13 mouse cellular contexts compared by ENCODE assay signal in genomic region chr4:115943669-115944314, GRCm38 (mm10). TPM values are rescaled to one million over a fixed set of nuclear protein-coding genes. Genes with fewer than 3 reads are reported as not detected.
DNase-seq lines count a peak whose midpoint lies in the region; ATAC-seq and TF ChIP-seq lines count a peak whose summit lies in the region.
"Had no signal": no experiment of that assay in that cellular context is flagged by ENCODE, and none has a peak within 500 bp of the region (broad histone marks: within the 10 kb centered on the region; RNA-seq: fewer than 3 reads in every experiment).

No protein-coding gene starts in this region.

- DNase-seq in heart, adult 18-20 months = no peak
- DNase-seq in embryo, embryonic 10.5 days (ENCODE audit: low spot score) = peak; percentile 57
- DNase-seq in forebrain, postnatal 0 days = no peak
- DNase-seq in midbrain, embryonic 11.5 days (ENCODE audit: low spot score, missing footprints) = peak; percentile 93
- no peak for DNase-seq in cerebellum, adult 18-20 months
- no peak for DNase-seq in urinary bladder, adult 18-20 months (ENCODE audit: low spot score in 2 of 2)
- no peak for DNase-seq in cerebellum, postnatal 10 days
- DNase-seq: gastrocnemius, postnatal 14 days; kidney, adult 8-10 months had no signal

- H3K9ac ChIP-seq in heart, embryonic 11.5 days (ENCODE audit: low read depth, low read length) = no peak overlapping the region
- no peak overlapping the region for H3K9ac ChIP-seq in forebrain, postnatal 0 days
- peak overlapping the region; percentile 61 for H3K9ac ChIP-seq in midbrain, embryonic 11.5 days (ENCODE audit: low read length)

- no peaks in the 10 kb centered on the region for H3K4me1 ChIP-seq in heart, embryonic 11.5 days (ENCODE audit: control insufficient read depth, insufficient read depth, low read length)
- H3K4me1 ChIP-seq in forebrain, postnatal 0 days (ENCODE audit: insufficient read depth) = no peaks in the 10 kb centered on the region
- H3K4me1 ChIP-seq in midbrain, embryonic 11.5 days (ENCODE audit: control insufficient read depth, insufficient read depth, low read length) = peaks cover 32% of the 10 kb centered on the region

- no peaks in the 10 kb centered on the region for H3K36me3 ChIP-seq in heart, embryonic 11.5 days (ENCODE audit: control insufficient read depth, insufficient read depth, low read length)
- no peaks in the 10 kb centered on the region for H3K36me3 ChIP-seq in forebrain, postnatal 0 days (ENCODE audit: insufficient read depth)
- H3K36me3 ChIP-seq in midbrain, embryonic 11.5 days (ENCODE audit: control insufficient read depth, insufficient read depth, low read length) = no peaks in the 10 kb centered on the region

- TF ChIP-seq CTCF in forebrain, postnatal 0 days (IDR thresholded peaks at IDR 0.05; ENCODE audit: low read depth) = no peak

- peak overlapping the region; percentile 40 for H3K4me2 ChIP-seq in heart, embryonic 11.5 days
- peak overlapping the region; percentile 38 for H3K4me2 ChIP-seq in forebrain, postnatal 0 days (ENCODE audit: low read depth)
- peak overlapping the region; percentile 67 for H3K4me2 ChIP-seq in midbrain, embryonic 11.5 days

- H3K9me3 ChIP-seq in heart, embryonic 11.5 days (replicated peaks; ENCODE audit: control insufficient read depth, low read length) = no peaks in the 10 kb centered on the region
- H3K9me3 ChIP-seq in forebrain, postnatal 0 days (ENCODE audit: low read length) = no peaks in the 10 kb centered on the region
- H3K9me3 ChIP-seq in midbrain, embryonic 11.5 days (ENCODE audit: control insufficient read depth, low read length) = no peaks in the 10 kb centered on the region

- WGBS in heart, embryonic 11.5 days (ENCODE audit: insufficient replicate concordance) = 1% methylated on average over 39 of the region's 41 CpGs
- WGBS in forebrain, postnatal 0 days = under 1% methylated on average over 40 of the region's 41 CpGs
- WGBS in midbrain, embryonic 11.5 days = 1% methylated on average over 41 of the region's 41 CpGs

- H3K4me3 ChIP-seq in heart, embryonic 11.5 days (ENCODE audit: low read depth, low read length) = no peak overlapping the region
- peak overlapping the region; percentile 22 for H3K4me3 ChIP-seq in forebrain, postnatal 0 days (ENCODE audit: low read depth, low read length)
- H3K4me3 ChIP-seq in midbrain, embryonic 11.5 days (ENCODE audit: low read depth, low read length) = peak overlapping the region; percentile 31

- H3K27me3 ChIP-seq in heart, embryonic 11.5 days (ENCODE audit: control insufficient read depth, insufficient read depth, low read length) = peaks cover 86% of the 10 kb centered on the region
- peaks cover 73% of the 10 kb centered on the region for H3K27me3 ChIP-seq in forebrain, postnatal 0 days (ENCODE audit: insufficient read depth, low read length)
- H3K27me3 ChIP-seq in midbrain, embryonic 11.5 days (ENCODE audit: control insufficient read depth, insufficient read depth, low read length) = peaks cover 65% of the 10 kb centered on the region

- H3K27ac ChIP-seq in heart, embryonic 11.5 days (ENCODE audit: low read depth, low read length) = no peak overlapping the region
- no peak overlapping the region for H3K27ac ChIP-seq in forebrain, postnatal 0 days (ENCODE audit: low read depth, low read length)
- no peak overlapping the region for H3K27ac ChIP-seq in midbrain, embryonic 11.5 days (ENCODE audit: low read depth, low read length)
- H3K27ac ChIP-seq: macrophage had no signal

- no peak for ATAC-seq in heart, embryonic 11.5 days (replicated peaks; ENCODE audit: insufficient number of reproducible peaks, low FRiP score, low TSS enrichment)
- ATAC-seq in forebrain, postnatal 0 days = no peak; the same call in 1 of the 2 replicates
- ATAC-seq in midbrain, embryonic 11.5 days (ENCODE audit: low FRiP score) = peak; percentile 53
- ATAC-seq: Patski had no signal

RNA-seq across cellular contexts. Expression of gene Dmbx1, which starts 4.1 kb away (rescaled TPM):
- not detected in 2 replicates for polyA plus RNA-seq in heart, embryonic 11.5 days (2014; fragmentation: Nextera tagmentation; extraction: Ambion mirVana)
- not detected for total RNA-seq in heart, adult 18-20 months (2021)
- 0.15 TPM in 1 of 2 replicates, not detected in the other for total RNA-seq in forebrain, postnatal 0 days (2014; rRNA removed)
- polyA plus RNA-seq in forebrain, postnatal 0 days (2015; fragmentation: Nextera tagmentation; extraction: Ambion mirVana) = 0.18 and 0.23 TPM in 2 replicates
- 15.1 and 15.9 TPM in 2 replicates for polyA plus RNA-seq in midbrain, embryonic 11.5 days (2014; fragmentation: Nextera tagmentation; extraction: Ambion mirVana)
- total RNA-seq: common myeloid progenitor, adult 5-6 weeks; gastrocnemius, postnatal 14 days had no signal
- polyA plus RNA-seq: macrophage, Patski had no signal

RNA-seq across cellular contexts. Expression of gene 6430628N08Rik, which starts 53.3 kb away (rescaled TPM):
- polyA plus RNA-seq in heart, embryonic 11.5 days (2014; fragmentation: Nextera tagmentation; extraction: Ambion mirVana) = not detected in 2 replicates
- total RNA-seq in heart, adult 18-20 months (2021) = not detected
- total RNA-seq in forebrain, postnatal 0 days (2014; rRNA removed) = 1.3 and 1.4 TPM in 2 replicates
- 0.54 and 0.62 TPM in 2 replicates for polyA plus RNA-seq in forebrain, postnatal 0 days (2015; fragmentation: Nextera tagmentation; extraction: Ambion mirVana)
- polyA plus RNA-seq in midbrain, embryonic 11.5 days (2014; fragmentation: Nextera tagmentation; extraction: Ambion mirVana) = 0.33 TPM in 1 of 2 replicates, not detected in the other
- total RNA-seq: common myeloid progenitor, adult 5-6 weeks; gastrocnemius, postnatal 14 days had no signal
- polyA plus RNA-seq: macrophage, Patski had no signal

RNA-seq across cellular contexts. Expression of gene Kncn, which starts 59.6 kb away (rescaled TPM):
- polyA plus RNA-seq in heart, embryonic 11.5 days (2014; fragmentation: Nextera tagmentation; extraction: Ambion mirVana) = not detected in 2 replicates
- not detected for total RNA-seq in heart, adult 18-20 months (2021)
- total RNA-seq in forebrain, postnatal 0 days (2014; rRNA removed) = 0.38 TPM in 1 of 2 replicates, not detected in the other
- 0.10 and 0.44 TPM in 2 replicates for polyA plus RNA-seq in forebrain, postnatal 0 days (2015; fragmentation: Nextera tagmentation; extraction: Ambion mirVana)
- polyA plus RNA-seq in midbrain, embryonic 11.5 days (2014; fragmentation: Nextera tagmentation; extraction: Ambion mirVana) = not detected in 2 replicates
- total RNA-seq: common myeloid progenitor, adult 5-6 weeks; gastrocnemius, postnatal 14 days had no signal
- polyA plus RNA-seq: macrophage, Patski had no signal

Comparison
In these comparisons a context has a peak if more than half of its experiments do, and no peak if none do; other contexts are left out.
1. DNase-seq: peak in embryo, embryonic 10.5 days (single experiment) and midbrain, embryonic 11.5 days (single experiment); none in heart, adult 18-20 months (0 of 2), forebrain, postnatal 0 days (single experiment), cerebellum, adult 18-20 months (0 of 2), urinary bladder, adult 18-20 months (0 of 2) and cerebellum, postnatal 10 days (0 of 2).
2. RNA of gene Dmbx1, which starts 4.1 kb away (polyA plus RNA-seq): 15.1 to 15.9 TPM in midbrain, embryonic 11.5 days; 0.18 to 0.23 TPM in forebrain, postnatal 0 days and not detected in heart, embryonic 11.5 days; every median in the first group is over 10 times any median in the second.
3. Peak in every context shown above with its lines, with median percentiles within 50 percentile points of each other: H3K4me2 ChIP-seq.